Mouse (Mus musculus) adrenal gland, postnatal 4 days (tissue): ENCODE data around the gene Pde6d. TPM values are rescaled to one million over a fixed set of nuclear protein-coding genes. Genes with fewer than 3 reads are reported as not detected.
A peak's percentile ranks its signal among the peaks of the same experiment; 100 is the strongest.
"Not testable (repeated sequence)": the region's sequence is repeated elsewhere in the genome, so short reads cannot be mapped to it uniquely, and the experiment has no call there.

Source experiments
- DNase-seq, 2 experiments: peaks; one replicate each; pipeline ENCODE4 v3.0.0; 2021 to 2022; ENCODE audit warnings: low spot score in 2 of 2, mixed read lengths in 2 of 2
- total RNA-seq, 2 experiments: library from RNA; stranded (reverse); gene quantifications; 2 replicates each; pipeline ENCODE4 v1.2.3; 2021

Gene Pde6d
- total RNA-seq, 2 experiments from 2014 or later = 35.8 to 35.9 TPM

DNA sequence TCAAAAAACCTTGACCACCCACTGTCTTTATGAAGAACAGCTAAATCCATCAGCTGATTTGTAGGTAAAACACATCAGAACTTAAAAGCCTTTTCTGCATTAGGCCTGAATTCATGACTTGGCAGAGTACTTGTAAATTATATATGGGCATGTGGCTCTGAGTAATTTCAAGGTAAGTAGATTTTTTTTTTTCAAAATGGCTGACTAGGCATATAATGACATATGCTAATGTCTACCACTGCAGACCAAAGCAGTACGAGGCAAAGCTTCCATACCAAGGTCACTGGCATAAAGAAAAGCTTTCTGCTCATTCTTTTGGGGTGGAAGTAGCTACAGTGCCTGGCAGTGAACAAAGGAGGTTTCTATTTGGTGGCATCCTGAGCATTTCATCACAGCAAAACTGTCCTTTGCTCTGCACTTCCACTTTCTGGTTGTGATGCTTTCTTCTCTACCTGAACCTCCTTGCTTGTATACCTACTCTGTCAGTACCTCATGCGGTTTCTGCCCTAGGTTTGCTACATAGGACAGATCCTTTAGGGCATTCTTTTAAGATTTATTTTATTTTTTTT lies 13.1 kb downstream of the Pde6d start:
- no peak for DNase-seq

GRCm38 (mm10) chr1:86568409-86568808 lies 14.0 kb downstream of the Pde6d start:
- no peak for DNase-seq

DNA sequence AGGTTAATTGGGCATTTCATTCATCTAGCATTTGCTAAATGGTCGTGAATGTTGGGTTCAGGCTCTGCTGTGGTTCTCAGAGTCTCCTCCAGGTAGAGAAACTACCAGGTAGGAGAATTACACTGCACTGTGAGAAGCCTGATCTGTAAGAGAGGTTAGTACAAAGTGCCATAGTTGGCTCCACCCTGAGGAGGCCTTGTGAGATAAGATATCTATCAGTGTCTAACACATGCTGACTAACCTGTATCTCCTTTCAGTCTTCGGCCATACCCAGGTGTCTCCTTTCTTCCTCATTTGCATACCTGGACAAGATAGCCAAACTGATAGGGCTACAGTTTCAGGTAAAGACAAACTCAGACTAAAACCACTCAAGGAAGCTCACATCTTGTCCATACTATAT lies 19.8 kb downstream of the Pde6d start:
- no peak for DNase-seq

- no peak for DNase-seq
These were observed 23.2 kb downstream of the Pde6d start for GRCm38 (mm10) chr1:86559232-86559631.

DNA sequence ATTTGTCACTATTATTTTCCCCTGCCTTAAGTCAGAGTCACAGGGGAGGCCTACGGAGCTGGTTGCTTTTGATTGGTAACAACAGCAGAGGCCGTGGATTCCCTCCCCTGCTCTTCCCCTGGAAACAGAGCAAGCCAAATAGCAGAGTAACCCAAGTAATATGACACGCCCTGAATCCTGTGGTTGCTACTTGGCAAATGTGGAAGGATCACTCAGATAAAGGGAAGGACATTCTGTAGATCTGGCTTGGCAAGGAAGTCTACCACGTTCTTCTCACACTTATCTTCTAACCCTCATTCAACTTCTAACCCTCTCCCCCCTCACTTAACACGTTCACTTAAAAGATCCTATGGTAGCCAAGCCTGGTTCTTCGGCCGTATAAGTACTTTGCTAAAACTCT lies 24.6 kb downstream of the Pde6d start:
- DNase-seq = no peak

GRCm38 (mm10) chr1:86555665-86556064 lies 26.8 kb downstream of the Pde6d start:
- DNase-seq = no peak

DNA sequence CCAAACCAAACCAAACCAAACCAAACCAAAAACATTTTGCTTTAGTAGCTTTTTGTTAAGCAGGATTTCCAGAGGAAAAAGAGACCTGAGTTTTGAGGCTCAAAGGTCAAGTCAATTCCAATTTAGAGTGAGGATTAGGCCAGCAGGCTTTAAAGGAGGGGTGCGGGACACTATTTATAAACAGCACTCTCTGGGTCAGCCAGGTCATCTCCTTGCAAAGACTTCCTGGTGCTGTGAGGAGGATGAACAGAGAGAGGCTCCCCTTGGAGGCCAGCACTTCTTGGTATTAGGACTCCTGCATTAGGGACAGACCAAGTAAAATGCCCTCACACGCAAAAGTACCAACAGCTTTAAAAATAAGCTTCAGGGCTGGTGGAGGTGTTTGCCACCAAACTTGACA lies 30.6 kb downstream of the Pde6d start:
- DNase-seq = no peak

GRCm38 (mm10) chr1:86551299-86551698 lies 31.1 kb downstream of the Pde6d start:
- DNase-seq = no peak

- no peak for DNase-seq
These were observed 35.6 kb downstream of the Pde6d start for GRCm38 (mm10) chr1:86546797-86547196.

DNA sequence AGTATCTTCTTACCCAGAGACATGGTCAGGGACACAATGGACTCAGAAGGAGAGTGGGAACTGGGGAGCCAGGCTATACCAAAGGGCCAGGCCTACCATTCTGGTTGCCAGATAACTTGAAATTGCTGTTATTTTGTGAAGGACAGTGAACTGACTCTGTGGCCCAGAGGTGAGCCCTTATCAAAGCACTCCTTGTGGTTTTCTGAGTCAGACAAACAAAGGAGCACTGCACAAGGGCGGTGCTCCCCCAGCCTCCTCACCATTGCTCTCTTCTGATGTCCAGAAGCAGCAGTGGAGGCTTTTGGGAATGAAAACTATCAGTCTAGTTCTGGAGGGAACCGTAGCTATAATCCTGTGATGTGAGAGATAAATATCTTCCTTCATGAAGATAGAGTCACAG lies 39.8 kb downstream of the Pde6d start:
- no peak for DNase-seq

DNA sequence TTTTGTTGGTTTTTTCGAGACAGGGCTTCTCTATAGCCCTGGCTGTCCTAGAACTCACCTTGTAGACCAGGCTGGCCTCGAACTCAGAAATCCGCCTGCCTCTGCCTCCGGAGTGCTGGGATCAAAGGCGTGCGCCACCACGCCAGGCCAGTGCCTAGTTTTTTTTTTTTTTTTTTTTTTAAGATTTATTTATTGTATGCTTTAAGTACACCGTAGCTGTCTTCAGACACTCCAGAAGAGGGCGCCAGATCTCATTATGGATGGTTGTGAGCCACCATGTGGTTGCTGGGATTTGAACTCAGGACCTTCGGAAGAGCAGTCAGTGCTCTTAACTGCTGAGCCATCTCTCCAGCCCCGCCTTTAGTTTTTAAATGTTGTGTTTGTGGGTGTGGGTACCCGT lies 42.8 kb downstream of the Pde6d start:
- not testable (repeated sequence) for DNase-seq

- DNase-seq = no peak
These were observed 44.0 kb downstream of the Pde6d start for GRCm38 (mm10) chr1:86538383-86538782.

GRCm38 (mm10) chr1:86533411-86534130 lies 48.9 kb downstream of the Pde6d start:
- no peak for DNase-seq

- peak; percentile 80 to 94 for DNase-seq
These were observed 49.9 kb downstream of the Pde6d start for GRCm38 (mm10) chr1:86532362-86533051.

GRCm38 (mm10) chr1:86531547-86532321 lies 50.7 kb downstream of the Pde6d start:
- no peak for DNase-seq

- no peak for DNase-seq
These were observed 51.4 kb downstream of the Pde6d start for GRCm38 (mm10) chr1:86530871-86531546.

DNA sequence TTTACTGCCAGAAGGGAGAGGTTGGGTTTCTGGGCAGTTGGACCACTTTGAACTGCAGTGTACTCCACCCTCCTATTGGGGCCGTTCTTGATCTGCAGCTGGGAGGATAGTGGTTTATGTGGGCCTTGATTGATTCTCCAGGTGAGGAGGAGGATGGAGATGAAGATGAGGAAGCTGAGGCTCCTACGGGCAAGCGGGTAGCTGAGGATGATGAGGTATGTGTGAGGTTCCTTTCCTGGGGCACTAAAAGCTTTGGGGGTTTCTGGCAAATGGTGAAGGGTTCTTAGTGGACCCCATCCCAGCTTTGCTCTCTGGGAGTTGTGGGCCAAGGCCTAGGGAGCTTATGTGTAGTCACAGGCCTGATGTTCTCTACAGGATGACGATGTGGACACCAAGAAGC lies 52.8 kb downstream of the Pde6d start:
- DNase-seq = no peak

DNA sequence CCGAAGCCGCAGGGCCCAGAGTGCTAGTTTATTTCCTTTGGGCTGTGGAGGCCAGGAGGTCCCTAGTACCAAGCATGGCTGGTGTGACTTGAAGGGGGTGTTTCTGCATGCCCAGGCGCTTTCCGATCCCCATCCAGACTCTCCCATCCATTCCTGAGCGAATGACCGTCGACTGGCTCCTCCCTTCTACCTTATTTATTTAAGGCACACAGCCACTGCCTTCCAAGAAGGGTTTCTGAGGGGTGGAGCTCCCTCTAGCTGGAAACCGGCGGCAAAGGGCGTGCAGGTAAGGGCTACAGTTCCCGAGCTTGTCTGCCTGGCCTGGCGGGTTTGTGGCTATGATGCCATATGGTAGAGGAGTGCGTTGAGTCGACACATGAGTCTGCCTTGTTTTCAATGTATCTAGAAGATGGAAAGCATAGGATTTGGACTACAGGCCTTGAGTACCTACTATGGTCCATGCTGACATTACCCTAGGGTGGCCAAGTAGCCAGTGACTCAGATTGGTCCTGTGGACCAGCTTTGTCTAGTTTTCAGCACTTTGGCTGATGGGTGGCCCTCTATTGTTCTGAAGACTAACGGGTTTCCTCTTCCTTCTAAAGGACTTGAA lies 53.8 kb downstream of the Pde6d start:
- DNase-seq = no peak

DNA sequence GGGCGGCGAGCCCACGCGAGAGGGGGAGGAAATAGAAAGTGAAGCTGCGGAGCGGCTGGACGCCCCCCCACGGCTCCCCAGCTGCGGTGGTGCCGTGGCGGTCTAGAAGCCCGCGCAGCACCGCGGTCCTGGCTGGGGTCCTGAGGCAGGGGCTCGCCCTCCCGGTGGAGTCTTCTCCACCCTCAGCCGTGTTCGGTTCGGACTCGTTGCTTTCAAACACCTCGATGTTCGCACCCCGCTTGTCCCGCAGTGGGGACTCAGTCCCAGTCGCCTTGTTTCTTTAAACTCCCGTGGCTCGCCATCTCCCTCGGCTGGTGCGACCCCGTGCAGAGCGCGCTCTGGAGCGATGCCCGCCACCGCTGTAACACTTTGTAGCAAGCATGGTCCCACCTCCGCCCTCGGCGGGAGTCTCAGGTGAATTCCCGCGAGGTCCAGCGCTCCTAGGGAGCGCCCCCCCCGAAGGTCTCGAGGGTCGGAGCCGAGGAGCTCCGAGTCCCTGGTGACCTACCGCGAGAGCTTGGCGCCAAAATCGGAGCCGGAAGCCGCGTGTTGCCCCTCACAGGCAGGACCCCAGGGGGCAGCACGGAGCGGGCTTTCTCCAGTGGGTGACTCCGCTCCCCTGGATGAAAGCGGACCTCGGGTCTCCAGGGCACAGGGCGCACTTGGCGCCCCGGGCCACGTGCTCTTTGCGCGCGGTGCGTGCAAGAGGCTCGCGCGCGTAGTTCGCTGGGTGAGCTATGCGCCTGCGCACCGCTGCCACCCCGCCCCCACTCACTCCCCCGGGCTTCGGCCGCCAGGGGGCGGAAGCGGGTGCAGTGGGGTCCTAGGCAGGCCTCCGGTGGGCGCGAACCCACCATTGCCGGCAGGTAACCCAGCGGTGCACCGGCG lies 54.6 kb downstream of the Pde6d start:
- DNase-seq = peak; percentile 84 to 91
